Comparison of ENCODE assay signal across 9 mouse cellular contexts in genomic region chr5:127649077-127649476, GRCm38 (mm10). TPM values are rescaled to one million over a fixed set of nuclear protein-coding genes. Genes with fewer than 3 reads are reported as not detected.
A peak's percentile ranks its signal among the peaks of the same experiment; 100 is the strongest.
DNase-seq lines count a peak whose midpoint lies in the region; ATAC-seq and TF ChIP-seq lines count a peak whose summit lies in the region.
"Had no signal": no experiment of that assay in that cellular context is flagged by ENCODE, and none has a peak within 500 bp of the region (broad histone marks: within the 10 kb centered on the region; RNA-seq: fewer than 3 reads in every experiment).

No protein-coding gene starts in this region.

- H3K36me3 ChIP-seq in thymus, adult 2 months (ENCODE audit: control insufficient read depth, insufficient read depth, low read length) = no peaks in the 10 kb centered on the region
- H3K36me3 ChIP-seq in kidney, postnatal 0 days (ENCODE audit: insufficient read depth, low read length) = no peaks in the 10 kb centered on the region
- H3K36me3 ChIP-seq in midbrain, embryonic 14.5 days (ENCODE audit: control insufficient read depth, insufficient read depth, low read length) = no peaks in the 10 kb centered on the region
- H3K36me3 ChIP-seq: heart, embryonic 15.5 days had no signal

- intact Hi-C loops in gastrocnemius, adult 2 months (cut with DNase I) = loop anchor here (5.0 kb wide), 1 partner anchor 57 kb away; no protein-coding TSS in a partner anchor
- intact Hi-C loops in gastrocnemius, postnatal 36 days (cut with DNase I) = loop anchor here (5.0 kb wide), 1 partner anchor 57 kb away; no protein-coding TSS in a partner anchor

- no peaks in the 10 kb centered on the region for H3K4me1 ChIP-seq in thymus, adult 2 months (replicated peaks; ENCODE audit: control insufficient read depth, insufficient read depth, low read length)
- no peaks in the 10 kb centered on the region for H3K4me1 ChIP-seq in kidney, postnatal 0 days (replicated peaks; ENCODE audit: insufficient read depth, low read length)
- no peaks in the 10 kb centered on the region for H3K4me1 ChIP-seq in midbrain, embryonic 14.5 days (ENCODE audit: control insufficient read depth, insufficient read depth, low read length)
- H3K4me1 ChIP-seq: heart, embryonic 15.5 days had no signal

- ATAC-seq in kidney, postnatal 0 days (replicated peaks; ENCODE audit: low FRiP score, low read depth) = no peak
- no peak for ATAC-seq in midbrain, embryonic 14.5 days (ENCODE audit: low FRiP score, low TSS enrichment)

- H3K27ac ChIP-seq in gastrocnemius, adult 2 months = no peak overlapping the region
- H3K27ac ChIP-seq in thymus, adult 2 months (ENCODE audit: control insufficient read depth, insufficient read depth, low read length) = no peak overlapping the region
- H3K27ac ChIP-seq in kidney, postnatal 0 days = no peak overlapping the region
- no peak overlapping the region for H3K27ac ChIP-seq in midbrain, embryonic 14.5 days (replicated peaks; ENCODE audit: low read depth, low read length)
- H3K27ac ChIP-seq: heart, embryonic 15.5 days had no signal

- TF ChIP-seq POLR2A in thymus, adult 2 months (IDR thresholded peaks at IDR 0.05; ENCODE audit: control insufficient read depth, extremely low read depth, insufficient read depth, low read length, poor library complexity) = no peak

- no peaks in the 10 kb centered on the region for H3K9me3 ChIP-seq in kidney, postnatal 0 days (replicated peaks; ENCODE audit: low read length)
- no peaks in the 10 kb centered on the region for H3K9me3 ChIP-seq in midbrain, embryonic 14.5 days (ENCODE audit: control insufficient read depth, low read length)
- H3K9me3 ChIP-seq: heart, embryonic 15.5 days had no signal

- no peak overlapping the region for H3K4me2 ChIP-seq in kidney, postnatal 0 days (ENCODE audit: low read length)
- no peak overlapping the region for H3K4me2 ChIP-seq in midbrain, embryonic 14.5 days (ENCODE audit: low read length)
- H3K4me2 ChIP-seq: heart, embryonic 15.5 days had no signal

- peak; percentile 49 for TF ChIP-seq CTCF in gastrocnemius, adult 2 months (IDR thresholded peaks at IDR 0.05)
- no peak for TF ChIP-seq CTCF in thymus, adult 2 months (IDR thresholded peaks at IDR 0.05; ENCODE audit: borderline replicate concordance, control insufficient read depth, extremely low read depth, insufficient read depth, low read length, poor library complexity)
- TF ChIP-seq CTCF in kidney, postnatal 0 days (IDR thresholded peaks at IDR 0.05; ENCODE audit: low read depth) = peak; percentile 52

- H3K4me3 ChIP-seq in gastrocnemius, adult 2 months = no peak overlapping the region
- H3K4me3 ChIP-seq in thymus, adult 2 months (ENCODE audit: control insufficient read depth, insufficient read depth, low read length) = no peak overlapping the region
- H3K4me3 ChIP-seq in kidney, postnatal 0 days (replicated peaks; ENCODE audit: low read depth, low read length) = no peak overlapping the region
- no peak overlapping the region for H3K4me3 ChIP-seq in midbrain, embryonic 14.5 days (replicated peaks; ENCODE audit: low read depth, low read length)
- H3K4me3 ChIP-seq: heart, embryonic 15.5 days had no signal

- DNase-seq in gastrocnemius, adult 2 months = peak; percentile 36
- no peak for DNase-seq in gastrocnemius, postnatal 36 days
- DNase-seq in thymus, adult 2 months = peak; percentile 10
- DNase-seq in thymus, postnatal 0 days (ENCODE audit: low spot score) = no peak
- no peak for DNase-seq in kidney, postnatal 0 days (ENCODE audit: low spot score)
- peak; percentile 15 to 25 for DNase-seq in spleen, postnatal 36 days (ENCODE audit: low spot score in 2 of 2)
- DNase-seq in urinary bladder, adult 2 months (ENCODE audit: low spot score) = no peak
- DNase-seq in midbrain, embryonic 14.5 days = no peak

- H3K27me3 ChIP-seq in thymus, adult 2 months (ENCODE audit: control insufficient read depth, insufficient read depth, low read length) = no peaks in the 10 kb centered on the region
- H3K27me3 ChIP-seq in kidney, postnatal 0 days (ENCODE audit: insufficient read depth, low read length) = no peaks in the 10 kb centered on the region
- no peaks in the 10 kb centered on the region for H3K27me3 ChIP-seq in midbrain, embryonic 14.5 days (ENCODE audit: control insufficient read depth, insufficient read depth, low read length)
- H3K27me3 ChIP-seq: heart, embryonic 15.5 days had no signal

- H3K9ac ChIP-seq in kidney, postnatal 0 days (ENCODE audit: low read depth, low read length) = no peak overlapping the region
- no peak overlapping the region for H3K9ac ChIP-seq in midbrain, embryonic 14.5 days (replicated peaks; ENCODE audit: low read length)
- H3K9ac ChIP-seq: heart, embryonic 15.5 days had no signal

RNA-seq across cellular contexts. Expression of gene Slc15a4, which starts 16.4 kb away (rescaled TPM):
- 10 to 100 TPM; 21.4 to 22.1 TPM for total RNA-seq in gastrocnemius, adult 2 months (2021)
- 10 to 100 TPM in 1 of 2 experiments, 1 to 10 TPM in 1; 9.9 to 11.5 TPM for total RNA-seq in gastrocnemius, postnatal 36 days (2021)
- 45.4 and 53.2 TPM in 2 replicates for polyA plus RNA-seq in thymus, adult 2 months (2012; rRNA removed)
- 20.1 and 20.7 TPM in 2 replicates for polyA plus RNA-seq in thymus, postnatal 0 days (2015; fragmentation: Nextera tagmentation; extraction: Ambion mirVana)
- polyA plus RNA-seq in kidney, postnatal 0 days (2015; fragmentation: Nextera tagmentation; extraction: Ambion mirVana) = 15.4 and 16.2 TPM in 2 replicates
- 14.8 and 41.4 TPM in 2 replicates for polyA plus RNA-seq in urinary bladder, adult 2 months (2012; rRNA removed)
- polyA plus RNA-seq in midbrain, embryonic 14.5 days (2014; fragmentation: Nextera tagmentation; extraction: Ambion mirVana) = 22.8 and 27.3 TPM in 2 replicates

RNA-seq across cellular contexts. Expression of gene Glt1d1, which starts 17.0 kb away (rescaled TPM):
- not detected for total RNA-seq in gastrocnemius, adult 2 months (2021)
- not detected for total RNA-seq in gastrocnemius, postnatal 36 days (2021)
- 0.13 and 0.51 TPM in 2 replicates for polyA plus RNA-seq in thymus, adult 2 months (2012; rRNA removed)
- 0.06 and 0.14 TPM in 2 replicates for polyA plus RNA-seq in thymus, postnatal 0 days (2015; fragmentation: Nextera tagmentation; extraction: Ambion mirVana)
- 0.29 and 0.46 TPM in 2 replicates for polyA plus RNA-seq in kidney, postnatal 0 days (2015; fragmentation: Nextera tagmentation; extraction: Ambion mirVana)
- 0.08 and 0.09 TPM in 2 replicates for polyA plus RNA-seq in urinary bladder, adult 2 months (2012; rRNA removed)
- polyA plus RNA-seq in midbrain, embryonic 14.5 days (2014; fragmentation: Nextera tagmentation; extraction: Ambion mirVana) = 1.1 and 1.6 TPM in 2 replicates
- polyA plus RNA-seq: heart, embryonic 15.5 days had no signal

Comparison
In these comparisons a context has a peak if more than half of its experiments do, and no peak if none do; other contexts are left out.
1. DNase-seq: peak in gastrocnemius, adult 2 months (single experiment), thymus, adult 2 months (single experiment) and spleen, postnatal 36 days (2 of 2); none in gastrocnemius, postnatal 36 days (0 of 2), thymus, postnatal 0 days (single experiment), kidney, postnatal 0 days (single experiment), urinary bladder, adult 2 months (single experiment) and midbrain, embryonic 14.5 days (single experiment).